Mouse (Mus musculus) hindbrain, postnatal 0 days (tissue): ENCODE results near the gene Ndc1. TPM values are rescaled to one million over a fixed set of nuclear protein-coding genes. Genes with fewer than 3 reads are reported as not detected.
"Not testable (repeated sequence)": the region's sequence is repeated elsewhere in the genome, so short reads cannot be mapped to it uniquely, and the experiment has no call there.

ENCODE experiments used
- ATAC-seq: fragments of 200-750 bp; cut with Nextera tagmentation; 2 replicates; pipeline ENCODE4 v1.8.0; 2017; ENCODE audit warnings: mild to moderate bottlenecking, moderate TSS enrichment, moderate library complexity
- DNase-seq: peaks from one replicate; pipeline ENCODE4 v3.0.0-alpha.2; 2015; ENCODE audit warnings: low spot score
- H3K27ac ChIP-seq: fragments of 300-500 bp; sonication (generic); 2 replicates; pipeline ENCODE4 v1.5.1; 2014; ENCODE audit warnings: mild to moderate bottlenecking
- H3K27me3 ChIP-seq: fragments of 300-500 bp; sonication (generic); 2 replicates; pipeline ENCODE4 v1.6.1; 2014; ENCODE audit warnings: low read length, mixed read lengths; ENCODE audit not compliant: insufficient read depth
- H3K36me3 ChIP-seq: fragments of 300-500 bp; sonication (generic); 2 replicates; pipeline ENCODE4 v1.6.1; 2014; ENCODE audit warnings: low read length, mixed read lengths; ENCODE audit not compliant: insufficient read depth
- H3K4me1 ChIP-seq: fragments of 300-500 bp; sonication (generic); 2 replicates; pipeline ENCODE4 v1.6.1; 2014; ENCODE audit warnings: antibody characterized with exemption, low read length, mixed read lengths; ENCODE audit not compliant: insufficient read depth
- H3K4me2 ChIP-seq: fragments of 300-500 bp; sonication (generic); 2 replicates; pipeline ENCODE4 v1.6.1; 2014; ENCODE audit warnings: low read depth, mild to moderate bottlenecking, low read length, moderate library complexity, mixed read lengths
- H3K4me3 ChIP-seq: fragments of 300-500 bp; sonication (generic); 2 replicates; pipeline ENCODE4 v1.5.1; 2014; ENCODE audit warnings: low read length
- H3K9ac ChIP-seq: fragments of 300-500 bp; sonication (generic); replicated peaks from 2 replicates; pipeline ENCODE4 v1.6.1; 2014; ENCODE audit warnings: mild to moderate bottlenecking, low read length, moderate library complexity, mixed read lengths
- H3K9me3 ChIP-seq: fragments of 300-500 bp; sonication (generic); 2 replicates; pipeline ENCODE4 v1.6.1; 2016; ENCODE audit warnings: low read length, mixed read lengths
- CTCF ChIP-seq: IDR thresholded peaks from 2 replicates; pipeline ENCODE4 v1.5.1; 2016; ENCODE audit warnings: antibody characterized with exemption, control low read depth, low read depth
- WGBS: fragments of 180-500 bp; shearing (Covaris S2); extraction: QIAGEN DNeasy Blood & Tissue Kit; methylation state at CpG from one replicate; pipeline ENCODE4 v1.1.7; 2014; 5-methylcytosine and 5-hydroxymethylcytosine counted together
- polyA plus RNA-seq: library from polyadenylated mRNA; unstranded; fragments of >200 nt; fragmentation: Nextera tagmentation; extraction: Ambion mirVana; gene quantifications from 2 replicates; pipeline ENCODE4 v1.2.1, GENCODE M21; 2015
- total RNA-seq: library from RNA; depleted of rRNA; stranded (reverse); fragments of >200 nt; gene quantifications from 2 replicates; pipeline ENCODE4 v1.2.3, GENCODE M21; 2014

Gene Ndc1
- total and polyA plus RNA-seq, 2 experiments from 2014 or later, result 19.4 to 34.8 TPM

DNA sequence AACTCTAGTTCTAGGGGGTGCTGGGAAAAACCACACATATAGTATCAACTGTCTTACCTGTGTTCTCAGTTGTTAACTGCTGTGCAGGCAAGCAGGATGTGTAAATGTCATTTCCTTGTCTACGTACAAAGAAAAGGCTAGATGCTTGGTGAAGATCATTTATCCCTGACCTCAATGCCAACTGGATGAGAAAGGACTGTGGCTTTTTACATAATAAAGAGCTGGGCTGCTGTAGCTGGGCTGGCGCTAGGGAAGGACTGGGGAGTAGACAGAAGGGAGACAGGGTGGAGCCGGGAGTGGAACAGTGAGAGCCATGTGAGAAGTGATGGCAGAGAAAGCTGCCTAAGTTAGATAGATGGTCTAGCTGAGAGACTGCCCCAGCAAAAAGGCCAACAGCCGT lies 4.8 kb upstream of the Ndc1 start:
- Histone ChIP-seq H3K4me1 (no peaks in the 10 kb centered on the region), H3K9ac (no peak overlapping the region), H3K4me2 (no peak overlapping the region), H3K4me3 (no peak overlapping the region), H3K9me3 (no peaks in the 10 kb centered on the region), H3K27ac (no peak overlapping the region), H3K36me3 (peaks cover 6% of the 10 kb centered on the region; the same call in 1 of the 2 replicates), H3K27me3 (no peaks in the 10 kb centered on the region)
- TF ChIP-seq CTCF, result no peak
- DNase-seq (no peak), ATAC-seq (no peak)
- 43% methylated on average over 4 of the region's 4 CpGs for WGBS

DNA sequence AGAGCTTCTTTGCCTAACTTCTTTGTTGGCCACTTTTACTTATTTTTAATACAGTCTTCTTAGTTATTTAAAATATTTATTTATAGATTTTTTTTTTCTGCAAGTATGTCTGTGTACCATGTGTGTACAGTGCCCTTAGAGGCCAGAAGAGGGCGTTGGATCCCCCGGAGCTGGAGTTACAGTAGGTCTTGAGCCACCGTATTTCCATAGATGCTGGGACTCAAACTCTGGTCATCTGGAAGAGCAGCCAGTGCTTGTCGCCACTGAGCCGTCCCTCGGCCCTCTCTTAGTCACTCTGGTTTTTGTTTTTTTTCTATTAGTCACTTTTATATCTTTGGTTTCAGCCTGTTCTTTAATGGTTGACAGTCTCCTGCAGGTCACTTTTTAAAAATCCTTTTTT lies 4.0 kb upstream of the Ndc1 start:
- peak; percentile 29; the same call in 1 of the 2 replicates for TF ChIP-seq CTCF
- DNase-seq (no peak), ATAC-seq (no peak)
- H3K4me2 ChIP-seq, result no peak overlapping the region
- no peak overlapping the region for H3K9ac ChIP-seq
- peaks cover 6% of the 10 kb centered on the region; the same call in 1 of the 2 replicates for H3K36me3 ChIP-seq
- H3K27ac ChIP-seq, result no peak overlapping the region
- no peaks in the 10 kb centered on the region for H3K27me3 ChIP-seq
- no peaks in the 10 kb centered on the region for H3K4me1 ChIP-seq
- WGBS, result 81% methylated on average over 6 of the region's 6 CpGs
- H3K9me3 ChIP-seq, result no peaks in the 10 kb centered on the region
- no peak overlapping the region for H3K4me3 ChIP-seq

DNA sequence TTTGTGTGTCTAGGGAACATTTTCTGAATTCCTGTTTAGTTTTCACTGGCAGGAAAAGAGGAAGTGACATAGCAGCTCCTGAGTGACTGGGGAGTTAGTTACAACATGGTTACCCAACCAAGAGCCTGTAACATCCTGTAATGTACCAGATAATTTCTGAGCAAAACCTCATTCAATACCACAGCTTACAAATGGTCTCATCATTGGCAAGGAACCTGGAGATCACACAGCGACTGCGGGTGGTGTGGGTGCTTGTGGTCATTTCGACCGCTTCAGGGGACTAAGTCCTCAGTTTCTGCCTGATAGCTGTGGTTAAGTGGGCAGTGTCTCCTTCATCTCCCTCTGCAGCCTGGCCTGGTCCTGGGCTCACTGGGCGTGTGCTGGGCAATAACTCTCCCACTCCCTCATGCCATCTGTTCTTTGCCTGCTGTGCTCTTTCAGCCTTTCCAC lies 3.4 kb upstream of the Ndc1 start:
- no peaks in the 10 kb centered on the region for H3K4me1 ChIP-seq
- H3K4me3 ChIP-seq, result no peak overlapping the region
- H3K27ac ChIP-seq, result no peak overlapping the region
- peaks cover 6% of the 10 kb centered on the region; the same call in 1 of the 2 replicates for H3K36me3 ChIP-seq
- DNase-seq (no peak), ATAC-seq (no peak)
- no peak for TF ChIP-seq CTCF
- H3K27me3 ChIP-seq, result no peaks in the 10 kb centered on the region
- no peak overlapping the region for H3K4me2 ChIP-seq
- WGBS, result 81% methylated on average over 5 of the region's 5 CpGs
- H3K9ac ChIP-seq, result no peak overlapping the region
- no peaks in the 10 kb centered on the region for H3K9me3 ChIP-seq

DNA sequence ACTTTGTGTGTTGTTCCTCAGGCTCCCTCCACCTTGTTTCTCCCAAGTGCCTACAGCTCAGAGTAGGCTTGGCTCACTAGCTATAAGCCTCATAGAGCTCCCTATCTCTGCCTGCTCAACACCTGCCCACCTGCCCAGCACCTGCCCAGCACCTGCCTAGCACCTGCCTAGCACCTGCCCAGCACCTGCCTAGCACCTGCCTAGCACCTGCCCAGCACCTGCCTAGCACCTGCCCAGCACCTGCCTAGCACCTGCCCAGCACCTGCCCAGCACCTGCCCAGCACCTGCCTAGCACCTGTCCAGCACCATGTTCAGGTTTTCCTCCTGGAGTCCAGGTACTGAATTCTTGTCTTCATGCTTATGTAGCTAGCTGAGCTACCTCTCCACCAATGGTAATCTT lies 1.2 kb upstream of the Ndc1 start:
- not testable (repeated sequence) for H3K4me3 ChIP-seq, H3K9me3 ChIP-seq, H3K27ac ChIP-seq, H3K4me1 ChIP-seq, ATAC-seq, H3K27me3 ChIP-seq, DNase-seq, H3K4me2 ChIP-seq, H3K9ac ChIP-seq, H3K36me3 ChIP-seq

DNA sequence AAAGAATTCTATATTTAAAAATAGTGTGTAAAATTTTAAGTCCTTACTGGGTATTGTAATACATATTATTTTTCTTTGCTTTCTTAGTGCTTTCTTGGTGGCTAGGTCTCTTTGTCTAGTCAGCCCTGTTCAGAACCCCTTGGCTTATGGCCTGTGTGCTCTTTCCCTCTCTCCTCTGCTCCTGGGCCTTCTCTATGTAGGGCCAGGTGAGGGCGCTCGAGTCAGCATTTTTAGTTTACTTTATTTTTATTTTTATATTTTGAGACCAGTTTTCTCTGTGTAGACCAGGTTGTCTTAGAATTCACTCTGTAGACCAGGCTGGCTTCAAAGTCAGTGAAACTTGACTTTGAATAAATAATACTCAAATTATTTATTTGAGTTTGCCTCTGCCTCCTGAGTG lies 4.7 kb downstream of the Ndc1 start:
- 65% methylated on average over 2 of the region's 2 CpGs for WGBS
- H3K36me3 ChIP-seq, result peaks cover 12% of the 10 kb centered on the region; the same call in 1 of the 2 replicates

DNA sequence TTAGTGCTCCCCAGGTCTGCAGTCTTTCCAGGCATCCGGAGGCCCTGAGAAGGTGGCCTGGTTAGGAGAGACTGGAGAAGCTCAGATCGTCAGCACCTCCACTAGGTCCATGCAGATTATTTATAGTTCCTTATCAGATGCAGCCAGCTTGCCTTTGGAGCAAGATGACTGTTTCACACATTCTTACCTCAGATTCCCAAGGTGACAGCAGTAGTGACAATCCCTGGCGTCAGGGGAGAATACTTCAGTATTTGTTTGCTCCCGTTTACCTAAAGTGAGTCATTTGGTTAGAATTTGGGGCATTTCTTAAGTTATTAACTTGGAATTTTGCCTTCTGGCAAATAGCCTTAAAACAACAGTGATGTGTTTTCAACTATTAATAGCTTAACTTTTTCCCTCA lies 7.1 kb downstream of the Ndc1 start:
- WGBS, result 86% methylated on average over 4 of the region's 4 CpGs
- peaks cover 12% of the 10 kb centered on the region; the same call in 1 of the 2 replicates for H3K36me3 ChIP-seq

More for the DNA sequence above, 4.7 kb downstream of the Ndc1 start:
- DNase-seq (peak; percentile 21), ATAC-seq (no peak)
- Histone ChIP-seq H3K4me1 (no peaks in the 10 kb centered on the region), H3K4me2 (no peak overlapping the region), H3K9ac (no peak overlapping the region), H3K4me3 (no peak overlapping the region), H3K27me3 (no peaks in the 10 kb centered on the region), H3K27ac (no peak overlapping the region), H3K9me3 (no peaks in the 10 kb centered on the region)
- TF ChIP-seq CTCF, result peak; percentile 33

DNA sequence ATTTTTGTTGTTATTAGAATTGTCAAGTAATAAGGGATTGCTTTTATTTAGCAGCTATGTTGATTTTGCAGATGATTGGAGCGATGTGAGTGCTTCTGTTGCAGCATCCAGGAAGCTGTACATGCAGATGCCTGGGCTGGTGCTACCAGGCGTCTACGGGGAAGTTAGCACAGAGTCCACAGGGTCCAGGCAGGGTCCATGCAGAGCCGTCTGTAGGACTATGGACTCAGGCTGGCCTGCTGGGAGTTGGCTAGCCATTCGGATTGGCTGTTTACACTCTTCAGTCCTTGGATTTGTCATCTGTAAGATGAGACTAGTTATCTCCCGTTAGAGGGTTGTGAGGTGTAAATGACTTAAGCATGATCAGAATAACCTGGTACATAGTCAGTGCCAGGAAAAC lies 11.4 kb downstream of the Ndc1 start:
- TF ChIP-seq CTCF, result no peak
- H3K27ac ChIP-seq, result no peak overlapping the region
- H3K27me3 ChIP-seq, result no peaks in the 10 kb centered on the region
- 87% methylated on average over 6 of the region's 6 CpGs for whole genome bisulfite sequencing
- no peaks in the 10 kb centered on the region for H3K9me3 ChIP-seq
- peaks cover 18% of the 10 kb centered on the region for H3K36me3 ChIP-seq
- no peak for DNase-seq
- no peak overlapping the region for H3K9ac ChIP-seq
- no peak for ATAC-seq
- H3K4me1 ChIP-seq, result no peaks in the 10 kb centered on the region
- H3K4me3 ChIP-seq, result no peak overlapping the region
- no peak overlapping the region for H3K4me2 ChIP-seq

More for the DNA sequence above, 7.1 kb downstream of the Ndc1 start:
- Histone ChIP-seq H3K9me3 (no peaks in the 10 kb centered on the region), H3K27me3 (no peaks in the 10 kb centered on the region), H3K4me1 (no peaks in the 10 kb centered on the region), H3K27ac (no peak overlapping the region), H3K4me2 (no peak overlapping the region), H3K4me3 (no peak overlapping the region), H3K9ac (no peak overlapping the region)
- no peak for TF ChIP-seq CTCF
- no peak for DNase-seq
- ATAC-seq, result no peak
